Mouse (Mus musculus): ENCODE data around the gene Tbx20. TPM values are rescaled to one million over a fixed set of nuclear protein-coding genes. Genes with fewer than 3 reads are reported as not detected.
A peak's percentile ranks its signal among the peaks of the same experiment; 100 is the strongest.

Tbx20 gene
- 69.0 and 80.6 TPM in 2 replicates for polyA plus RNA-seq (2014; fragmentation: Nextera tagmentation; extraction: Ambion mirVana)

DNA sequence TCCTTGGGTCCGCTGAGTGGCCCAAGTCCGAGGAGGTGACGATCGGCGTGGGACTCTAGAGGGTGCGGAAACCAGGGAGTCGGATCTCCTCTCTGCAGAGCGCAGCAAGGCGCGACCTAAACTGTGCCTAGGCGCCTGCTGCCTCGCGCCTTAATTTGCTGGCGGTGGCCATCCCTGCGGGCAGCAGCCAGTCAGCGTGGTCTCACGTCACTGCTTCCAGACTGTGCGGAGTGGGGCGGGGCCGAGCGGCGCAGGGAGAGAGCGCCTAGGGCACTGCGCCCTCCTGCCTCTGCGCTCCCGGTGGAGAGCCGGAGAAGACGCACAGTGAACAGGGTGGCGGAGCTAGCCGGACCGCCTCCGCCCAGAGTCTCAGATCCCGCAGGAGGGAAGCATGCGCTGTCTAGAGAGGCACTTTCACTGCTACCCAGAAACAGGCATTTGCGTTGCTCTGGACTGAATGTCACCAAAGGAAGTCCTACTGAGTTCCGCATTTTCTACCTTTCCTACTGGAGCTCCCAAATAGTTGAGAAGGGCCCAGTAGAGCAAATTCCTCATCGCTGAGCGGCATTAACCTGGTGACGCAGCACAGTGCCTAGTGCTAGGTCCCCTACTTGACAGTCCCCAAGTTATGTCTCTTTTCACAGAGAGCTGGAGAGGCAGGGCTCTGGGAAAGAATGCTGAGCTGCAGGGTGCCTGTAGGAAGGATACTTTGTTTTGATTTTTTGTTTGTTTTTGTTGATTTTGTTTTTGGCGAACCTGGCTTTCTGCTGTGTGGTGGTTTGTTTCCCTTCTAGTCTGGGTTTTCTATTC is at the start of gene Tbx20:
TSS of gene Tbx20 (minus strand) at position 144 of the 810 bp plus-strand sequence.
- ATAC-seq (ENCODE audit: insufficient number of reproducible peaks, insufficient read depth, low FRiP score, low read depth): peak; percentile 96
- H3K9me3 ChIP-seq (ENCODE audit: control insufficient read depth, low read length): no peaks in the 10 kb centered on the region
- under 1% methylated on average over 40 of the region's 40 CpGs for WGBS
- H3K36me3 ChIP-seq (ENCODE audit: control insufficient read depth, insufficient read depth, low read length): peaks cover 24% of the 10 kb centered on the region
- peaks cover 4 to 26% of the 10 kb centered on the region in 2 experiments for H3K4me1 ChIP-seq (ENCODE audit: control insufficient read depth in 2 of 2, insufficient read depth in 2 of 2, low read length in 2 of 2)
- H3K9ac ChIP-seq (ENCODE audit: low read length): peak within 1 kb of the TSS; percentile 100
- H3K4me2 ChIP-seq (ENCODE audit: low read length): peak within 1 kb of the TSS; percentile 92
- H3K4me3 ChIP-seq (ENCODE audit: control insufficient read depth in 1 of 2, insufficient read depth in 1 of 2, low read depth in 1 of 2, low read length in 2 of 2): peak within 1 kb of the TSS; percentile 88 to 96
- no peaks in the 10 kb centered on the region for H3K27me3 ChIP-seq (ENCODE audit: control insufficient read depth, insufficient read depth, low read length)
- H3K27ac ChIP-seq (replicated peaks in 1 of 2; ENCODE audit: control insufficient read depth in 1 of 2, insufficient read depth in 1 of 2, low read depth in 2 of 2, low read length in 2 of 2): peak within 1 kb of the TSS; percentile 97 to 99

GRCm38 (mm10) chr9:24818511-24818910 is 44.4 kb upstream of the Tbx20 start:
- ATAC-seq (ENCODE audit: insufficient number of reproducible peaks, insufficient read depth, low FRiP score, low read depth): no peak
- WGBS: 72% methylated on average over 3 of the region's 3 CpGs

GRCm38 (mm10) chr9:24812461-24812860 is 38.4 kb upstream of the Tbx20 start:
- H3K36me3 ChIP-seq (ENCODE audit: control insufficient read depth, insufficient read depth, low read length): no peaks in the 10 kb centered on the region
- 69% methylated on average over 6 of the region's 6 CpGs for WGBS
- no peaks in the 10 kb centered on the region for H3K4me1 ChIP-seq (ENCODE audit: control insufficient read depth in 2 of 2, insufficient read depth in 2 of 2, low read length in 2 of 2)
- H3K4me2 ChIP-seq (ENCODE audit: low read length): no peak overlapping the region
- ATAC-seq (ENCODE audit: insufficient number of reproducible peaks, insufficient read depth, low FRiP score, low read depth): no peak
- no peak overlapping the region for H3K4me3 ChIP-seq (ENCODE audit: control insufficient read depth in 1 of 2, insufficient read depth in 1 of 2, low read depth in 1 of 2, low read length in 2 of 2)
- no peaks in the 10 kb centered on the region for H3K9me3 ChIP-seq (ENCODE audit: control insufficient read depth, low read length)
- H3K9ac ChIP-seq (ENCODE audit: low read length): no peak overlapping the region
- H3K27ac ChIP-seq (replicated peaks in 1 of 2; ENCODE audit: control insufficient read depth in 1 of 2, insufficient read depth in 1 of 2, low read depth in 2 of 2, low read length in 2 of 2): no peak overlapping the region
- H3K27me3 ChIP-seq (ENCODE audit: control insufficient read depth, insufficient read depth, low read length): no peaks in the 10 kb centered on the region

More at GRCm38 (mm10) chr9:24818511-24818910, 44.4 kb upstream of the Tbx20 start:
- Histone ChIP-seq H3K36me3 (ENCODE audit: control insufficient read depth, insufficient read depth, low read length) (no peaks in the 10 kb centered on the region), H3K27me3 (ENCODE audit: control insufficient read depth, insufficient read depth, low read length) (no peaks in the 10 kb centered on the region), H3K4me1 (ENCODE audit: control insufficient read depth in 2 of 2, insufficient read depth in 2 of 2, low read length in 2 of 2) (no peaks in the 10 kb centered on the region), H3K4me2 (ENCODE audit: low read length) (no peak overlapping the region), H3K4me3 (ENCODE audit: control insufficient read depth in 1 of 2, insufficient read depth in 1 of 2, low read depth in 1 of 2, low read length in 2 of 2) (no peak overlapping the region), H3K27ac (replicated peaks in 1 of 2; ENCODE audit: control insufficient read depth in 1 of 2, insufficient read depth in 1 of 2, low read depth in 2 of 2, low read length in 2 of 2) (no peak overlapping the region), H3K9me3 (ENCODE audit: control insufficient read depth, low read length) (no peaks in the 10 kb centered on the region), H3K9ac (ENCODE audit: low read length) (no peak overlapping the region)

- 54% methylated on average over 2 of the region's 2 CpGs for WGBS
- no peak overlapping the region for H3K9ac ChIP-seq (ENCODE audit: low read length)
- H3K9me3 ChIP-seq (ENCODE audit: control insufficient read depth, low read length): no peaks in the 10 kb centered on the region
- no peak overlapping the region for H3K27ac ChIP-seq (replicated peaks in 1 of 2; ENCODE audit: control insufficient read depth in 1 of 2, insufficient read depth in 1 of 2, low read depth in 2 of 2, low read length in 2 of 2)
- H3K4me2 ChIP-seq (ENCODE audit: low read length): no peak overlapping the region
- ATAC-seq (ENCODE audit: insufficient number of reproducible peaks, insufficient read depth, low FRiP score, low read depth): no peak
- no peaks in the 10 kb centered on the region for H3K27me3 ChIP-seq (ENCODE audit: control insufficient read depth, insufficient read depth, low read length)
- H3K4me3 ChIP-seq (ENCODE audit: control insufficient read depth in 1 of 2, insufficient read depth in 1 of 2, low read depth in 1 of 2, low read length in 2 of 2): no peak overlapping the region
- peaks cover 5 to 9% of the 10 kb centered on the region in 2 experiments; a peak in 3 of 4 replicates for H3K4me1 ChIP-seq (ENCODE audit: control insufficient read depth in 2 of 2, insufficient read depth in 2 of 2, low read length in 2 of 2)
- H3K36me3 ChIP-seq (ENCODE audit: control insufficient read depth, insufficient read depth, low read length): no peaks in the 10 kb centered on the region
Measured at GRCm38 (mm10) chr9:24792110-24792509, 18.0 kb upstream of the Tbx20 start.

DNA sequence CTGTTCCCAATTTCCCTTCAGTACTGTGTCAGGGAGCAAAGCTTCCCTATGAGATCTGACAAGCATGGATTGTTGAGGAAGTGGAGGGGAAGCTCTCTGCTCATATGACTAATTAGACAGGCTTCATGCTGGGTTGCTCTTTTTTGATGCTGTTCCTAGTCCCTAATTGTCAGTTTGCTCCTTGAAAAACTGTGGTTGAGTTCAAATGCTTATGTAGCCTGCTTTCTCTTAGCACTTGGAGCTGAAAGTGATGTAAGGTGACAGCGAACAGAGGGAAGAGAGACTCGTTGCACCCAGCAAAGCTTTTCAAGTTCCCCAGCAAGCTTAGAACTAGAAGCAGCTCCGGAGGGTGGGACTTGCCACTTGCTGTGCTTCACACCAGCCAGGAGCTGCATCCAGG is 15.3 kb upstream of the Tbx20 start:
- 50% methylated on average over 3 of the region's 3 CpGs for WGBS
- Histone ChIP-seq H3K4me3 (ENCODE audit: control insufficient read depth in 1 of 2, insufficient read depth in 1 of 2, low read depth in 1 of 2, low read length in 2 of 2) (no peak overlapping the region), H3K4me1 (ENCODE audit: control insufficient read depth in 2 of 2, insufficient read depth in 2 of 2, low read length in 2 of 2) (peaks cover 5 to 9% of the 10 kb centered on the region in 2 experiments; a peak in 3 of 4 replicates), H3K36me3 (ENCODE audit: control insufficient read depth, insufficient read depth, low read length) (no peaks in the 10 kb centered on the region), H3K9me3 (ENCODE audit: control insufficient read depth, low read length) (no peaks in the 10 kb centered on the region), H3K4me2 (ENCODE audit: low read length) (no peak overlapping the region), H3K27ac (replicated peaks in 1 of 2; ENCODE audit: control insufficient read depth in 1 of 2, insufficient read depth in 1 of 2, low read depth in 2 of 2, low read length in 2 of 2) (no peak overlapping the region), H3K27me3 (ENCODE audit: control insufficient read depth, insufficient read depth, low read length) (no peaks in the 10 kb centered on the region), H3K9ac (ENCODE audit: low read length) (no peak overlapping the region)
- no peak for ATAC-seq (ENCODE audit: insufficient number of reproducible peaks, insufficient read depth, low FRiP score, low read depth)

DNA sequence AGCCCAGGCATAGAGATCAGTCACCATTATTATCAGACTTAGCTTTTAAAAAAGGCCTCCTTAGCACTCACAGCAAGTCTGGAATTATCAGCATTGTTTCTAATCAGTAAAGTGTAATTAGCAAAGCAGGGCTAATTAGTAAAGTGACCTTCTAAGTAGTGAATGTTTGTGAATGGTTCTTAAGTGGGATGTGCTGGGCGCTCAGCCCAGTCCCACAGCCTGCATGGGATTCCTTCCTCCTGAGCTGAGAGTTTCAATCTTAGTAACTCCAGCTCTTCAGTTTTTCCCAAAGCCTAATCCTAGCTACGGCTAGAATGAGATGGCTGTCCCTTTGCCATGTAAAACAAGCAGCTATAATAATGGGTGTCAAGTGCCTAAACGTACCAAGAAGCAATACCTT is 8.2 kb upstream of the Tbx20 start:
- Histone ChIP-seq H3K27me3 (ENCODE audit: control insufficient read depth, insufficient read depth, low read length) (no peaks in the 10 kb centered on the region), H3K36me3 (ENCODE audit: control insufficient read depth, insufficient read depth, low read length) (no peaks in the 10 kb centered on the region), H3K4me1 (ENCODE audit: control insufficient read depth in 2 of 2, insufficient read depth in 2 of 2, low read length in 2 of 2) (peaks cover 13 to 36% of the 10 kb centered on the region in 2 experiments), H3K27ac (replicated peaks in 1 of 2; ENCODE audit: control insufficient read depth in 1 of 2, insufficient read depth in 1 of 2, low read depth in 2 of 2, low read length in 2 of 2) (peak overlapping the region in 1 of 2 experiments; percentile 81; a peak in 3 of 4 replicates), H3K9me3 (ENCODE audit: control insufficient read depth, low read length) (no peaks in the 10 kb centered on the region), H3K4me3 (ENCODE audit: control insufficient read depth in 1 of 2, insufficient read depth in 1 of 2, low read depth in 1 of 2, low read length in 2 of 2) (no peak overlapping the region), H3K9ac (ENCODE audit: low read length) (0 out of 2 replicates have a peak overlapping the region, but pooled peaks have one; percentile 46), H3K4me2 (ENCODE audit: low read length) (no peak overlapping the region)
- 17% methylated on average over 3 of the region's 3 CpGs for WGBS
- ATAC-seq (ENCODE audit: insufficient number of reproducible peaks, insufficient read depth, low FRiP score, low read depth): no peak

DNA sequence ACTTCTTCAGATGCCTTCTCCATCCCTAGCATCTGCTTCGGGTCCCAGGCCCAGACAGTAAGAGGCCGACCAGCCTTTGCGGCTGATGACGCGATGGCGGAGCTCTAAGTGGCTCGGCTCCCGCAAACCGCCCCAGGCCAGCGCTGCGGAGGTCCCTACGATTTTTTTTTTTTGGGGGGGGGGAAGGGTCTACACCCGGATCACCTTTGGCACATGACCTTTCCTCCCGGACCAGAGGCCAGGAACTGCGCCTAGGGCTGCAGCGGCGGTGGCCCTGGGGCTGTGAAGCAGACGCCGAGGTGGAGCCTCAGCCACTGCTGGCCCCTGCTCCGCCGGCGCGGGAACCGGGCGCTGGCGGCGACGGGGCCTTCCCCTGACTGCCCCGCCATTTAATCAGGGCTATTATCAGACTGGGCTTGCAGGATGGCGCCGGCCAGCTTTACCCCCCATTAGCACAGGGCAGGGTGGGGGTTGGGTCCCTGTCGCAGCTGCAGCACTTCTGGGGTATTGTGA is 6.9 kb upstream of the Tbx20 start:
- no peaks in the 10 kb centered on the region for H3K9me3 ChIP-seq (ENCODE audit: control insufficient read depth, low read length)
- 0% methylated on average over 31 of the region's 32 CpGs for WGBS
- peak overlapping the region; percentile 76 to 81 for H3K27ac ChIP-seq (replicated peaks in 1 of 2; ENCODE audit: control insufficient read depth in 1 of 2, insufficient read depth in 1 of 2, low read depth in 2 of 2, low read length in 2 of 2)
- peak; percentile 49 for ATAC-seq (ENCODE audit: insufficient number of reproducible peaks, insufficient read depth, low FRiP score, low read depth)
- H3K4me3 ChIP-seq (ENCODE audit: control insufficient read depth in 1 of 2, insufficient read depth in 1 of 2, low read depth in 1 of 2, low read length in 2 of 2): peak overlapping the region; percentile 43 to 52
- H3K27me3 ChIP-seq (ENCODE audit: control insufficient read depth, insufficient read depth, low read length): no peaks in the 10 kb centered on the region
- H3K4me1 ChIP-seq (ENCODE audit: control insufficient read depth in 2 of 2, insufficient read depth in 2 of 2, low read length in 2 of 2): peaks cover 13 to 43% of the 10 kb centered on the region in 2 experiments
- no peaks in the 10 kb centered on the region for H3K36me3 ChIP-seq (ENCODE audit: control insufficient read depth, insufficient read depth, low read length)
- peak overlapping the region; percentile 77 for H3K9ac ChIP-seq (ENCODE audit: low read length)
- peak overlapping the region; percentile 81 for H3K4me2 ChIP-seq (ENCODE audit: low read length)

Measured in heart, embryonic 14.5 days (tissue).